Mouse (Mus musculus) lung, embryonic 15.5 days (tissue): ENCODE data around the gene Zbtb33. TPM values are rescaled to one million over a fixed set of nuclear protein-coding genes. Genes with fewer than 3 reads are reported as not detected.
A peak's percentile ranks its signal among the peaks of the same experiment; 100 is the strongest.

ENCODE experiments used
- ATAC-seq: fragments of 200-750 bp; cut with Nextera tagmentation; 2 replicates; pipeline ENCODE4 v1.8.0; 2017; ENCODE audit warnings: moderate number of reproducible peaks, borderline replicate concordance; ENCODE audit not compliant: low FRiP score, low TSS enrichment; ENCODE audit errors: extremely low read depth
- H3K27ac ChIP-seq: fragments of 300-500 bp; sonication (generic); 2 replicates; pipeline ENCODE4 v1.5.1; 2015; ENCODE audit warnings: moderate library complexity, mild to moderate bottlenecking, inconsistent platforms
- H3K27me3 ChIP-seq: fragments of 300-500 bp; sonication (generic); 2 replicates; pipeline ENCODE4 v1.6.1; 2015; ENCODE audit warnings: inconsistent platforms
- H3K36me3 ChIP-seq: fragments of 300-500 bp; sonication (generic); 2 replicates; pipeline ENCODE4 v1.6.1; 2015; ENCODE audit warnings: inconsistent platforms
- H3K4me1 ChIP-seq: fragments of 300-500 bp; sonication (generic); 2 replicates; pipeline ENCODE4 v1.6.1; 2015; ENCODE audit warnings: inconsistent platforms
- H3K4me2 ChIP-seq: fragments of 300-500 bp; sonication (generic); 2 replicates; pipeline ENCODE4 v1.6.1; 2015; ENCODE audit warnings: inconsistent platforms, mild to moderate bottlenecking, moderate library complexity
- H3K4me3 ChIP-seq: fragments of 300-500 bp; sonication (generic); 2 replicates; pipeline ENCODE4 v1.5.1; 2015; ENCODE audit warnings: mild to moderate bottlenecking, inconsistent platforms
- H3K9ac ChIP-seq: fragments of 300-500 bp; sonication (generic); 2 replicates; pipeline ENCODE4 v1.6.1; 2015; ENCODE audit warnings: inconsistent platforms
- H3K9me3 ChIP-seq: fragments of 300-500 bp; sonication (generic); 2 replicates; pipeline ENCODE4 v1.6.1; 2016; ENCODE audit warnings: inconsistent platforms
- WGBS: fragments of 180-500 bp; shearing (Covaris S2); methylation state at CpG from one replicate; pipeline ENCODE4 v1.1.7; 2015; 5-methylcytosine and 5-hydroxymethylcytosine counted together
- microRNA-seq: library from miRNA; unstranded; fragments of <30 nt; microRNA quantifications from one replicate; pipeline ENCODE4, GENCODE M21; 2016
- polyA plus RNA-seq: library from polyadenylated mRNA; unstranded; fragments of >200 nt; fragmentation: Nextera tagmentation; extraction: Ambion mirVana; gene quantifications from 2 replicates; pipeline ENCODE4 v1.2.1, GENCODE M21; 2015

Zbtb33 gene
- polyA plus RNA-seq, 1 experiment from 2014 or later = 3.7 TPM

DNA sequence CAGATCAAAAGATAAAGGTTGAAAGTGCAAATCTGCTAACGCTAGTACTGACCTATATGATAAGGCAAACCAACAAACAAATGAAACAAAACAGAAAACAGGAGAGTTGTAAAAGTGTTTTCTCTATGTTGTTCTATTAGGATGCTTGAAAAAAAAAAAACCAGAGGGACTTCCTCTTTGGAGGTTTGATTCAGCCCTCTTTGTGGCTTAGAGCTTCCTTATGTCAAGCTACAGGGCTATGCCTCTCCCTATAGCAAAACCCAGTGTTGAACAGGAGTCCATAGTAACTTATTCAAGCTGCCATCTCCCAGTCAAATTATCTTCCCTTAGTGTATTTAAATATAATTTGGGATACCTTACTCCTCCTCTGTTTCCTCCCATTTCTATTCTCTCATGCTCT is 17.8 kb downstream of the Zbtb33 start:
- WGBS = 43% methylated on average over 1 of the region's 1 CpGs
- Histone ChIP-seq H3K9me3 (no peaks in the 10 kb centered on the region), H3K4me2 (no peak overlapping the region), H3K4me1 (no peaks in the 10 kb centered on the region), H3K36me3 (no peaks in the 10 kb centered on the region), H3K27me3 (no peaks in the 10 kb centered on the region), H3K27ac (no peak overlapping the region), H3K4me3 (no peak overlapping the region), H3K9ac (no peak overlapping the region)
- no peak for ATAC-seq

DNA sequence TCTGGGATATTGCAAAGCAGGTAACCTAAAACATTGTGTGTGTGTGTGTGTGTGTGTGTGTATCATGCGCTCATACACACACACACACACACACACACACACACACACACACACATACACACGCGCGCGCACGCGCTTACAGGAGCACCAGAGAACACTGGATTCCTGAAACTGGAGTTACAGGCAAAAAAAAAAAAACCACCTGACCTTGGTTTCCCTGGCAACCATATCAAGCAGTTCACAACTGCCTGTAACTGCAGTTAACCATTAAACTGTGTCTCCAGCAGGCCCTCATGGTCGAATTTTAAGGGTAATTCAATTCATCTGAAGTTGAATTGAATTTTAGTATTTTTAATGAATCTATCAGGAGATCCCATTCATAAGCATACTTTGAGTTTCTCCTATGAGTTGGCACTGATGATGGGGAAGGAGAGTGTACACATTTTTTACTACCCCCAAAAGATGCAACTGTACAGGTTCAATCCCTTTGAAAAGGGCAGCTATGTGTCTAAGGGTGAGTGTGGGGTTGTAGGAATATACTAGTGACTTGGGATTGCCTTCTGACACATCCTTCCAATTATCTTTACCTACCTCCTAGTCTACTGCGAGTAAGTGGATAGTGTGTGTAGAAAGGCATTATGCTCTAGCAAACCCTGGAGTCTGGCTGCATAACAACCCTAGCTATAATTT is 27.5 kb downstream of the Zbtb33 start:
- no peak overlapping the region for H3K4me2 ChIP-seq
- H3K27me3 ChIP-seq = no peaks in the 10 kb centered on the region
- no peak for ATAC-seq
- H3K27ac ChIP-seq = no peak overlapping the region
- no peaks in the 10 kb centered on the region for H3K9me3 ChIP-seq
- H3K4me3 ChIP-seq = no peak overlapping the region
- 75% methylated on average over 9 of the region's 9 CpGs for WGBS
- no peaks in the 10 kb centered on the region for H3K4me1 ChIP-seq
- H3K36me3 ChIP-seq = no peaks in the 10 kb centered on the region
- H3K9ac ChIP-seq = no peak overlapping the region

DNA sequence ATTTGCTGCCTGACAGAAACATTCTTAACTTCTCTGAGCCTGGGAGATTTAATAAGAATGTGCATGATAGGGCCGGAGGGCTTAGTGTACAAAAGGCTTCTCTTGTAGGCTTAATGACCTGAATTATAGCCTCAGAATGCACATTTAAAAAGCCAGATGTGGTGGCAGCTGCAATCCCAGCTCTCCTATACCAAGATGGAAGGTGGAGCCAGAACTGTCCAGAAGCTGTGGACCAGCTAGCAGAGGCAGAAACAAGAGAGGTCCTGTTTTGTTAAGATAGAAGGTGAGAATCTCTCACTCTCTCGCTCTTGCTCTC is 28.0 kb downstream of the Zbtb33 start:
- Histone ChIP-seq H3K27me3 (no peaks in the 10 kb centered on the region), H3K9me3 (no peaks in the 10 kb centered on the region), H3K27ac (no peak overlapping the region), H3K36me3 (no peaks in the 10 kb centered on the region), H3K9ac (no peak overlapping the region), H3K4me1 (no peaks in the 10 kb centered on the region), H3K4me2 (no peak overlapping the region), H3K4me3 (no peak overlapping the region)
- 73% methylated on average over 2 of the region's 2 CpGs for WGBS
- ATAC-seq = no peak

DNA sequence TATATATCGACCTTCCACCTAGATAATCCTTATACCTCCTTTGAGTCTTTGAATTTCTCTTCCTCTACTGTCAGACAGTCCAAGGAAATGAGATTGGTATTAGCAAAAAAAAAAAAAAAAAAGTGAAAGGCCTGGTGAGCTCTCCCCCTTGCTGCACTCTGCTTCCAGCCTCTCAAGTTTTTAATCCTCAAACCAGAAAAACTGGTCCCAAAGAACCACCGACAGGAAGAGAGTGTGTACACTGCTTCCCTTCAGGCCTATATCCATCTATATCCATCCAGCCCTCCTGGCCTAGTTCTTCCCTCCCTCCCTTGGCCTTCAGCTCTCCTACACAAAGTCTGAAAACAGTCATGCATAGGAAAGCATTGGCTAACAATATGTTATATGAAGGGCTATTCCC is 33.2 kb downstream of the Zbtb33 start:
- Histone ChIP-seq H3K36me3 (no peaks in the 10 kb centered on the region), H3K4me3 (no peak overlapping the region), H3K4me1 (no peaks in the 10 kb centered on the region), H3K27me3 (no peaks in the 10 kb centered on the region), H3K9ac (no peak overlapping the region), H3K27ac (no peak overlapping the region), H3K4me2 (no peak overlapping the region), H3K9me3 (no peaks in the 10 kb centered on the region)
- 20% methylated on average over 2 of the region's 2 CpGs for WGBS
- peak; percentile 52; the same call in 1 of the 2 replicates for ATAC-seq

DNA sequence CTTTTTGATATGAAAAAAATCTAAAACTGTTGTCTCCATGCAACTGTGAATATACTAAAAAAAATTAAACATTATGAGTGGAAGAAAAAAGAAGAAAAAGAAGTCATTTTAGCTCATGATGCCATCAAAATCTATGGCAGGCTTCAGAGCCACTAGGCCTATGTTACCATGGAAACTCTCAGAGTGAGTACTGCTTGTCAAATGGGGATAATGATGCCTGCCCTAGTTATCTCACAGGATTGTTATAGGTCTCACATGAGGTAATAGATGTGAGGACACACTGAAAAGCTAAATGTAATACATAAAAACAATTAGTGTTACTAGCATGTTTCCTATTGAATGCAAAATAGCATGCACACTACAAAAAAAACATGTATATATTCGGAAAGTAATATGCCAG is 40.3 kb downstream of the Zbtb33 start:
- Histone ChIP-seq H3K4me3 (no peak overlapping the region), H3K4me1 (no peaks in the 10 kb centered on the region), H3K36me3 (no peaks in the 10 kb centered on the region), H3K27ac (no peak overlapping the region), H3K9me3 (no peaks in the 10 kb centered on the region), H3K27me3 (no peaks in the 10 kb centered on the region), H3K9ac (no peak overlapping the region), H3K4me2 (no peak overlapping the region)
- no peak for ATAC-seq
- WGBS = 74% methylated on average over 1 of the region's 1 CpGs

DNA sequence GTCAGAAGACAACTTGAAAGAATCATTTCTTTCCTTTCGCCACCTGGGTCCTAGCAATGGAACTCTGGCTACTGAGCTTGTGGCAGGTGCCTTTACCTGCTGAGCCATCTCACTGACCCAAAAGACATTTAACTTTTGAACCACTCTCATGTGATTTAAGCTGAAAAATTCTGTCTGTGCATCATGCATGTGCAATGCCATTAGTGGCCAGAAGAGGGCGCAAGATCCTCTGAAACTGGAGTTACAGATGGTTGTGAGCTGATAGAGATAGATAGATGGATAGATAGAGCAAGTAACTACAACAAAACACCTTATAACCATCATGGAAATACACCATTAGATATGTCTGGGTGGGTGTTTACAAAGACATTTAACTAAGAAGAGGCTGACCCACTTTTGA is 48.1 kb downstream of the Zbtb33 start:
- H3K36me3 ChIP-seq = no peaks in the 10 kb centered on the region
- H3K27ac ChIP-seq = no peak overlapping the region
- H3K27me3 ChIP-seq = no peaks in the 10 kb centered on the region
- WGBS = 36% methylated on average over 2 of the region's 2 CpGs
- no peak overlapping the region for H3K9ac ChIP-seq
- no peak overlapping the region for H3K4me2 ChIP-seq
- H3K4me1 ChIP-seq = no peaks in the 10 kb centered on the region
- H3K4me3 ChIP-seq = no peak overlapping the region
- ATAC-seq = no peak
- H3K9me3 ChIP-seq = no peaks in the 10 kb centered on the region

Small RNAs within 50 kb of the gene (microRNA-seq; reads per million reads assigned to microRNA genes)
- 2.0 reads per million, percentile 5 among the genes with 10 or more reads in this experiment for gene Mir3110

Other genes with a start within 250 kb of the Zbtb33 start
- not detected in 2 replicates for gene Btg1-ps1, start 171.0 kb upstream of the Zbtb33 start, polyA plus RNA-seq
- gene Btg1-ps2, start 146.7 kb upstream of the Zbtb33 start, polyA plus RNA-seq = not detected in 2 replicates
- gene Rhox10, start 123.3 kb upstream of the Zbtb33 start, polyA plus RNA-seq = not detected in 2 replicates
- not detected in 2 replicates for gene Rhox11, start 104.7 kb upstream of the Zbtb33 start, polyA plus RNA-seq
- gene Rhox12, start 78.9 kb upstream of the Zbtb33 start, polyA plus RNA-seq = not detected in 2 replicates
- not detected in 2 replicates for gene Rhox13, start 68.6 kb upstream of the Zbtb33 start, polyA plus RNA-seq
- 19.5 and 20.8 TPM in 2 replicates for gene Tmem255a, start 62.6 kb downstream of the Zbtb33 start, polyA plus RNA-seq
- 0.05 and 0.43 TPM in 2 replicates for gene Atp1b4, start 126.4 kb downstream of the Zbtb33 start, polyA plus RNA-seq